Mouse (Mus musculus) G1E (cell line): ENCODE data around the gene Cd3e.

Experiments
- CTCF ChIP-seq: IDR thresholded peaks from 2 replicates; pipeline ENCODE4 v1.5.1; 2012; ENCODE audit warnings: low read depth, low read length, inconsistent platforms, mixed read lengths
- GATA1 ChIP-seq: IDR thresholded peaks from 2 replicates; pipeline ENCODE4 v1.6.1; 2012; ENCODE audit warnings: borderline replicate concordance, low read length, inconsistent platforms, mixed read lengths
- TAL1 ChIP-seq: conservative IDR thresholded peaks from 2 replicates; pipeline ENCODE4 v1.6.1; 2012; ENCODE audit warnings: low read depth, low read length, inconsistent platforms, mixed read lengths

DNA sequence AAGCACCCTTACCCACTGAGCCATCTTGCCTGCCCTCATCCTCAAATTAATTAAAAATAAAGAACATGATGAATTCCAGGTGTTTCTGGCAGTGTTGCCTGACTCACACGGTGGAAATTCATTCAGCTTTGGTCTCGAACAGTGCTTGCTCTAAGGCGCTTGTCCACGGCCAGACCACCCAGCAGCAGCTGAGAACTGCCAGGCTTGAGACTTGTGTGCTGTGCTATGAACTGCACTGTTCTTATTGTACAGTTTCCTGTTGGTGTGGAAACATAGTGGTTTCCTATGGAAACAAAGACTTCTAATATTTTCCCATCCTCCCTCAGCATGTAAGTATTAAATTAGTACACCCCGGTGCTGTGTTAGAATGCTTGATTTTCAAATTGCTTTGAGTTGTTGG lies 22.5 kb downstream of the Cd3e start:
- TF ChIP-seq CTCF (no peak), TAL1 (no peak), GATA1 (no peak)
